Mouse (Mus musculus) stomach, postnatal 0 days (tissue): ENCODE measurements at regions not wholly inside any gene's neighbourhood (a gene's known extent, or its start where the extent isn't known, plus 50 kb on each side); places are given as distances from the start of the nearest gene placed in this dataset.
A peak's percentile ranks its signal among the peaks of the same experiment; 100 is the strongest.

ENCODE experiments used
- ATAC-seq: fragments of 200-750 bp; cut with Nextera tagmentation; 2 replicates; pipeline ENCODE4 v1.8.0; 2017; ENCODE audit not compliant: low FRiP score, low TSS enrichment
- DNase-seq: peaks from one replicate; pipeline ENCODE4 v3.0.0-alpha.2; 2016; ENCODE audit warnings: low spot score
- H3K27ac ChIP-seq: fragments of 300-500 bp; sonication (generic); replicated peaks from 2 replicates; pipeline ENCODE4 v1.5.1; 2014; ENCODE audit warnings: mild to moderate bottlenecking, control low read depth
- H3K27me3 ChIP-seq: fragments of 300-500 bp; sonication (generic); 2 replicates; pipeline ENCODE4 v1.6.1; 2014; ENCODE audit warnings: low read length; ENCODE audit not compliant: control insufficient read depth, insufficient read depth
- H3K36me3 ChIP-seq: fragments of 300-500 bp; sonication (generic); 2 replicates; pipeline ENCODE4 v1.6.1; 2014; ENCODE audit warnings: low read length, mixed read lengths; ENCODE audit not compliant: control insufficient read depth, insufficient read depth
- H3K4me1 ChIP-seq: fragments of 300-500 bp; sonication (generic); replicated peaks from 2 replicates; pipeline ENCODE4 v1.6.1; 2014; ENCODE audit warnings: antibody characterized with exemption; ENCODE audit not compliant: control insufficient read depth, insufficient read depth
- H3K4me2 ChIP-seq: fragments of 300-500 bp; sonication (generic); replicated peaks from 2 replicates; pipeline ENCODE4 v1.6.1; 2014; ENCODE audit warnings: low read depth, mild to moderate bottlenecking, control low read depth, moderate library complexity
- H3K4me3 ChIP-seq: fragments of 300-500 bp; sonication (generic); 2 replicates; pipeline ENCODE4 v1.5.1; 2014; ENCODE audit warnings: low read depth, low read length, control low read depth
- H3K9ac ChIP-seq: fragments of 300-500 bp; sonication (generic); 2 replicates; pipeline ENCODE4 v1.6.1; 2014; ENCODE audit warnings: mild to moderate bottlenecking, low read length, control low read depth, mixed read lengths
- H3K9me3 ChIP-seq: fragments of 300-500 bp; sonication (generic); 2 replicates; pipeline ENCODE4 v1.6.1; 2016; ENCODE audit warnings: low read length; ENCODE audit not compliant: control insufficient read depth
- CTCF ChIP-seq: IDR thresholded peaks from 2 replicates; pipeline ENCODE4 v1.5.1; 2016; ENCODE audit warnings: antibody characterized with exemption, low read depth, mild to moderate bottlenecking, moderate library complexity
- EP300 ChIP-seq: optimal IDR thresholded peaks from 2 replicates; pipeline ENCODE3; 2016; ENCODE audit warnings: antibody characterized with exemption
- WGBS: fragments of 180-500 bp; shearing (Covaris S2); extraction: QIAGEN DNeasy Blood & Tissue Kit; methylation state at CpG from one replicate; pipeline ENCODE4 v1.1.7; 2014; 5-methylcytosine and 5-hydroxymethylcytosine counted together

GRCm38 (mm10) chr5:64678706-64679105 is 124.5 kb upstream of the Klf3 start:
- H3K27ac ChIP-seq: no peak overlapping the region
- DNase-seq (no peak), ATAC-seq (no peak)
- no peaks in the 10 kb centered on the region for H3K27me3 ChIP-seq
- no peak overlapping the region for H3K9ac ChIP-seq
- no peak overlapping the region for H3K4me3 ChIP-seq
- no peaks in the 10 kb centered on the region for H3K9me3 ChIP-seq
- H3K36me3 ChIP-seq: no peaks in the 10 kb centered on the region
- H3K4me1 ChIP-seq: no peaks in the 10 kb centered on the region; the same call in 1 of the 2 replicates
- TF ChIP-seq CTCF: no peak
- TF ChIP-seq EP300: no peak
- H3K4me2 ChIP-seq: no peak overlapping the region
- WGBS: 93% methylated on average over 2 of the region's 2 CpGs

GRCm38 (mm10) chr5:64679996-64680625 is 123.1 kb upstream of the Klf3 start:
- DNase-seq (peak; percentile 44), ATAC-seq (peak; percentile 67)
- no peaks in the 10 kb centered on the region for H3K36me3 ChIP-seq
- no peak overlapping the region; the same call in 1 of the 2 replicates for H3K27ac ChIP-seq
- H3K4me2 ChIP-seq: no peak overlapping the region
- TF ChIP-seq EP300: no peak
- no peak for TF ChIP-seq CTCF
- H3K4me3 ChIP-seq: no peak overlapping the region
- no peaks in the 10 kb centered on the region for H3K9me3 ChIP-seq
- 62% methylated on average over 18 of the region's 18 CpGs for WGBS
- no peaks in the 10 kb centered on the region for H3K27me3 ChIP-seq
- H3K9ac ChIP-seq: no peak overlapping the region
- H3K4me1 ChIP-seq: no peaks in the 10 kb centered on the region; the same call in 1 of the 2 replicates

- Histone ChIP-seq H3K9me3 (no peaks in the 10 kb centered on the region), H3K27ac (no peak overlapping the region), H3K36me3 (no peaks in the 10 kb centered on the region), H3K9ac (no peak overlapping the region), H3K27me3 (no peaks in the 10 kb centered on the region), H3K4me2 (no peak overlapping the region), H3K4me1 (no peaks in the 10 kb centered on the region; the same call in 1 of the 2 replicates), H3K4me3 (no peak overlapping the region)
- 75% methylated on average over 5 of the region's 5 CpGs for WGBS
- DNase-seq (no peak), ATAC-seq (no peak)
- TF ChIP-seq CTCF: no peak
- TF ChIP-seq EP300: no peak
Observed at GRCm38 (mm10) chr5:64681161-64681560, 122.0 kb upstream of the Klf3 start.

- 62% methylated on average over 7 of the region's 7 CpGs for WGBS
- Histone ChIP-seq H3K36me3 (no peaks in the 10 kb centered on the region), H3K27ac (0 out of 2 replicates have a peak overlapping the region, but pooled peaks have one; percentile 30), H3K9me3 (no peaks in the 10 kb centered on the region), H3K4me3 (no peak overlapping the region), H3K4me1 (no peaks in the 10 kb centered on the region; the same call in 1 of the 2 replicates), H3K27me3 (no peaks in the 10 kb centered on the region), H3K9ac (no peak overlapping the region), H3K4me2 (no peak overlapping the region)
- DNase-seq: no peak
- no peak for ATAC-seq
- TF ChIP-seq EP300 (no peak), CTCF (no peak)
Observed at GRCm38 (mm10) chr5:64682326-64682845, 120.8 kb upstream of the Klf3 start.

- DNase-seq (no peak), ATAC-seq (no peak)
- Histone ChIP-seq H3K27me3 (no peaks in the 10 kb centered on the region), H3K27ac (no peak overlapping the region), H3K36me3 (no peaks in the 10 kb centered on the region), H3K9ac (no peak overlapping the region), H3K4me3 (no peak overlapping the region), H3K4me1 (no peaks in the 10 kb centered on the region; the same call in 1 of the 2 replicates), H3K4me2 (no peak overlapping the region), H3K9me3 (no peaks in the 10 kb centered on the region)
- TF ChIP-seq CTCF (no peak), EP300 (no peak)
- WGBS: 94% methylated on average over 4 of the region's 4 CpGs
Observed at GRCm38 (mm10) chr5:64683419-64683818, 119.8 kb upstream of the Klf3 start.

DNA sequence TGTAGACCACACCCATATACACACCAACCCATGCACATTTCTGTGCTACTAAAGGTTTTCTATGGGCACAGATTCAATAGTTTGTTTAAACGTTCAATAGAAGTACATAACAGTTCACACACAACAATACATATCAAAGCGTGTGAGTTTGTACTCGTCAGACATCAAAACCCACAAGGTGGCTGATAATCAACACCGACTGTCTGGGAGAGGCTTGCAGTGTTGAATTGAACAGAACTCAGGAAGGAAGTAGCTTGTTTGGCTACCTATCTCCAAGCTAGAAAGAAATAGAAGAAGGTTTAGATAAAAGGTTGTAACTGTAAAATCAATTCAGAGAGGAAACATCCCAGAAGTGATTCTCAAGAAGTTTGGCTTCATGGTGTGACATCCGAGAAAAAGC is 118.9 kb upstream of the Klf3 start:
- DNase-seq (no peak), ATAC-seq (no peak)
- Histone ChIP-seq H3K9ac (no peak overlapping the region), H3K9me3 (no peaks in the 10 kb centered on the region), H3K27ac (no peak overlapping the region), H3K27me3 (no peaks in the 10 kb centered on the region), H3K4me3 (no peak overlapping the region), H3K4me1 (no peaks in the 10 kb centered on the region; the same call in 1 of the 2 replicates), H3K4me2 (no peak overlapping the region), H3K36me3 (no peaks in the 10 kb centered on the region)
- WGBS: 64% methylated on average over 5 of the region's 5 CpGs
- TF ChIP-seq CTCF (no peak), EP300 (no peak)
